Mouse (Mus musculus): ENCODE results near the gene Inka1.

GRCm38 (mm10) chr9:107982681-107983346, 2.9 kb downstream of the Inka1 start, which contains the start of gene Gm20661:
- TF ChIP-seq CTCF (IDR thresholded peaks at IDR 0.05; ENCODE audit: extremely low read depth, insufficient read depth, low read length): no peak
- TF ChIP-seq POLR2A (IDR thresholded peaks at IDR 0.05; ENCODE audit: extremely low read depth, insufficient read depth, low read length): no peak

Measured in cortical plate, adult 2 months (tissue).